Mouse (Mus musculus): Measurements from ENCODE around the gene Lta. TPM values are rescaled to one million over a fixed set of nuclear protein-coding genes. Genes with fewer than 3 reads are reported as not detected.
A peak's percentile ranks its signal among the peaks of the same experiment; 100 is the strongest.

Gene Lta
- total and polyA plus RNA-seq, 2 experiments from 2014 or later, result 0.47 to 0.85 TPM

DNA sequence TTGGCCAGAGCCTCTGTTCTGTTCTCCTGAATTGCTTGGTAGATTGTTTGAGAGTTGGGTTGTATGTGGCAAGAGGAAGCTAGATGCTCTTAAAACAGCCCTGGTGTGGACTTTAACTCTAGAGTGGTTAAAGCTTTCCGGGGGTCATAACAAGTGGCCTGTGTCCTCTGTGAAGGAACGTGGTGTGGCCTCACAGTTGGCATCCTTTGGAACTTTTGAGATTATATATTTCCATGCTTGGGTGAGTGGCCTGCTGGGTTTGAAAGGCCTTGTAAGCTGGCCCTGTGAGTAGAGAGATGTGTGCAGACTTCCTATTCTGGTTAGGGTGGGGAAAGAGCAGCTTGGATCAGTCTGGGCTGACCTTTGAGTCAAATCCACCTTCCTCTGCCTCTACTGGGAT, 39.8 kb upstream of the Lta start:
- peaks cover 17% of the 10 kb centered on the region for H3K4me1 ChIP-seq (ENCODE audit: insufficient read depth, low read length)

DNA sequence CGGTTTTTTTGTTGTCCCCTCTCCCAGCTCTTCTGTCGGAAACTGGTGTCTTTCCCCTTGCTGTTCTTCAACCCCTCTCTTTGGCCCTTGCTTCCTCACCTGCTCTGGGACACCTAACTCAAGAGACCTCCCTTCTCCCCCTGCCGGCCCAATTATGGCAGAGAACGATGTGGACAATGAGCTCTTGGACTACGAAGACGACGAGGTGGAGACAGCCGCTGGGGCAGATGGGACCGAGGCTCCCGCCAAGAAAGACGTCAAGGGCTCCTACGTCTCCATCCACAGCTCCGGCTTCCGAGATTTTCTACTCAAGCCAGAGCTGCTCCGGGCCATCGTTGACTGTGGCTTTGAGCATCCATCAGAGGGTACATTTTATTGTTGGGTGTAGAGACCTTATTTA, 37.9 kb upstream of the Lta start:
- ATAC-seq (0 out of 2 replicates have a peak, but pooled peaks have one; percentile 1), DNase-seq (ENCODE audit: low spot score) (peak; percentile 83)
- H3K4me1 ChIP-seq (ENCODE audit: insufficient read depth, low read length), result peaks cover 17% of the 10 kb centered on the region
- peak overlapping the region; percentile 97 for H3K4me3 ChIP-seq (ENCODE audit: low read length)
- under 1% methylated on average over 16 of the region's 16 CpGs for WGBS
- H3K9me3 ChIP-seq (ENCODE audit: low read length), result no peaks in the 10 kb centered on the region
- peaks cover 45% of the 10 kb centered on the region for H3K36me3 ChIP-seq (ENCODE audit: insufficient read depth, low read length)
- peak overlapping the region; percentile 100 for H3K27ac ChIP-seq
- H3K9ac ChIP-seq (replicated peaks; ENCODE audit: low read length), result peak overlapping the region; percentile 100
- H3K27me3 ChIP-seq (ENCODE audit: insufficient read depth, low read length), result no peaks in the 10 kb centered on the region
- TF ChIP-seq CTCF (IDR thresholded peaks at IDR 0.05; ENCODE audit: low read depth), result peak; percentile 41
- H3K4me2 ChIP-seq (ENCODE audit: low read depth, low read length), result peak overlapping the region; percentile 72

More for the DNA sequence above, 39.8 kb upstream of the Lta start:
- Histone ChIP-seq H3K4me3 (ENCODE audit: low read length) (no peak overlapping the region), H3K9ac (replicated peaks; ENCODE audit: low read length) (peak overlapping the region; percentile 100; the same call in 1 of the 2 replicates), H3K27me3 (ENCODE audit: insufficient read depth, low read length) (no peaks in the 10 kb centered on the region), H3K27ac (no peak overlapping the region), H3K36me3 (ENCODE audit: insufficient read depth, low read length) (peaks cover 63% of the 10 kb centered on the region), H3K9me3 (ENCODE audit: low read length) (no peaks in the 10 kb centered on the region), H3K4me2 (ENCODE audit: low read depth, low read length) (peak overlapping the region; percentile 72)
- ATAC-seq (no peak), DNase-seq (ENCODE audit: low spot score) (no peak)
- WGBS, result 55% methylated on average over 2 of the region's 2 CpGs
- TF ChIP-seq CTCF (IDR thresholded peaks at IDR 0.05; ENCODE audit: low read depth), result no peak

- Histone ChIP-seq H3K9me3 (ENCODE audit: low read length) (no peaks in the 10 kb centered on the region), H3K36me3 (ENCODE audit: insufficient read depth, low read length) (peaks cover 37% of the 10 kb centered on the region), H3K4me3 (ENCODE audit: low read length) (peak overlapping the region; percentile 97), H3K4me1 (ENCODE audit: insufficient read depth, low read length) (peaks cover 17% of the 10 kb centered on the region), H3K4me2 (ENCODE audit: low read depth, low read length) (peak overlapping the region; percentile 72), H3K27ac (peak overlapping the region; percentile 100), H3K9ac (replicated peaks; ENCODE audit: low read length) (peak overlapping the region; percentile 100), H3K27me3 (ENCODE audit: insufficient read depth, low read length) (no peaks in the 10 kb centered on the region)
- peak; percentile 46 for TF ChIP-seq CTCF (IDR thresholded peaks at IDR 0.05; ENCODE audit: low read depth)
- ATAC-seq, result peak; percentile 61
- WGBS, result under 1% methylated on average over 53 of the region's 55 CpGs
- peak; percentile 86 for DNase-seq (ENCODE audit: low spot score)
These were observed 37.1 kb upstream of the Lta start for GRCm38 (mm10) chr17:35242015-35242941.

- Histone ChIP-seq H3K27me3 (ENCODE audit: insufficient read depth, low read length) (no peaks in the 10 kb centered on the region), H3K4me2 (ENCODE audit: low read depth, low read length) (peak within 1 kb of the TSS; percentile 72), H3K9me3 (ENCODE audit: low read length) (no peaks in the 10 kb centered on the region), H3K27ac (peak within 1 kb of the TSS; percentile 100), H3K4me3 (ENCODE audit: low read length) (peak within 1 kb of the TSS; percentile 97), H3K9ac (replicated peaks; ENCODE audit: low read length) (peak within 1 kb of the TSS; percentile 100), H3K36me3 (ENCODE audit: insufficient read depth, low read length) (peaks cover 28% of the 10 kb centered on the region), H3K4me1 (ENCODE audit: insufficient read depth, low read length) (peaks cover 17% of the 10 kb centered on the region)
- TF ChIP-seq CTCF (IDR thresholded peaks at IDR 0.05; ENCODE audit: low read depth), result peak; percentile 20; the same call in 1 of the 2 replicates
- DNase-seq (ENCODE audit: low spot score) (peak; percentile 98), ATAC-seq (peak; percentile 91)
- WGBS, result 2% methylated on average over 65 of the region's 69 CpGs
These were observed 36.3 kb upstream of the Lta start, which contains the start of gene Ddx39b for GRCm38 (mm10) chr17:35241305-35242014. Ddx39b (plus strand) TSS chr17:35241746.

- H3K4me1 ChIP-seq (ENCODE audit: insufficient read depth, low read length), result peaks cover 17% of the 10 kb centered on the region
- WGBS, result 30% methylated on average over 12 of the region's 12 CpGs
- TF ChIP-seq CTCF (IDR thresholded peaks at IDR 0.05; ENCODE audit: low read depth), result no peak
- H3K36me3 ChIP-seq (ENCODE audit: insufficient read depth, low read length), result peaks cover 21% of the 10 kb centered on the region
- no peak for DNase-seq (ENCODE audit: low spot score)
- H3K4me3 ChIP-seq (ENCODE audit: low read length), result peak overlapping the region; percentile 97
- no peaks in the 10 kb centered on the region for H3K27me3 ChIP-seq (ENCODE audit: insufficient read depth, low read length)
- H3K4me2 ChIP-seq (ENCODE audit: low read depth, low read length), result peak overlapping the region; percentile 72
- peak overlapping the region; percentile 100 for H3K27ac ChIP-seq
- peak overlapping the region; percentile 100 for H3K9ac ChIP-seq (replicated peaks; ENCODE audit: low read length)
- no peaks in the 10 kb centered on the region for H3K9me3 ChIP-seq (ENCODE audit: low read length)
- ATAC-seq, result peak; percentile 0
These were observed 35.5 kb upstream of the Lta start for GRCm38 (mm10) chr17:35240384-35241304.

DNA sequence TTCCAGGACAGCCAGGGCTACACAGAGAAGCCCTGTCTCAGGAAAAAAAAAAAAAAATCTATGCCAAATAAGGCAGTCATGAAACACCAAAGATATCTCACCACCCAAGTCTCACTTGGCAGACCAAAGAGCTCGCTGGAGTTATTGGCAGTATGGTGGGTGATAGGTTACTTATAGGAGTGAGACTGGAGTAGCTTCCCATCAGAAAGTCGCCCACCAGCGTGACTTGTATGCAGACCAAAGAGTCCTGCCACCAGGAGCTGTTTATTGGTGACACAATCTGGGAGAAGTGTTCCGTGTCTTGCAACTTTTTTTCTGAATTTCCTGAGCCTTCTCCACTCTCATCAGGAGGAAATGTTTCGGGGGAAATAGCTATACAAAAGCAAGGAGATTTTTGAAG, 34.5 kb upstream of the Lta start:
- ATAC-seq, result no peak
- no peak overlapping the region for H3K9ac ChIP-seq (replicated peaks; ENCODE audit: low read length)

More for the DNA sequence above, 34.5 kb upstream of the Lta start:
- Histone ChIP-seq H3K36me3 (ENCODE audit: insufficient read depth, low read length) (peaks cover 11% of the 10 kb centered on the region), H3K27ac (no peak overlapping the region), H3K4me3 (ENCODE audit: low read length) (no peak overlapping the region), H3K9me3 (ENCODE audit: low read length) (no peaks in the 10 kb centered on the region), H3K4me2 (ENCODE audit: low read depth, low read length) (no peak overlapping the region), H3K27me3 (ENCODE audit: insufficient read depth, low read length) (no peaks in the 10 kb centered on the region), H3K4me1 (ENCODE audit: insufficient read depth, low read length) (peaks cover 17% of the 10 kb centered on the region)
- WGBS, result 83% methylated on average over 5 of the region's 5 CpGs
- no peak for TF ChIP-seq CTCF (IDR thresholded peaks at IDR 0.05; ENCODE audit: low read depth)
- DNase-seq (ENCODE audit: low spot score), result no peak
